Mouse (Mus musculus): ENCODE measurements around the gene Cntd1. TPM values are rescaled to one million over a fixed set of nuclear protein-coding genes. Genes with fewer than 3 reads are reported as not detected.

Cntd1 gene
- polyA plus RNA-seq, 1 experiment from 2014 or later, result 0.84 TPM

DNA sequence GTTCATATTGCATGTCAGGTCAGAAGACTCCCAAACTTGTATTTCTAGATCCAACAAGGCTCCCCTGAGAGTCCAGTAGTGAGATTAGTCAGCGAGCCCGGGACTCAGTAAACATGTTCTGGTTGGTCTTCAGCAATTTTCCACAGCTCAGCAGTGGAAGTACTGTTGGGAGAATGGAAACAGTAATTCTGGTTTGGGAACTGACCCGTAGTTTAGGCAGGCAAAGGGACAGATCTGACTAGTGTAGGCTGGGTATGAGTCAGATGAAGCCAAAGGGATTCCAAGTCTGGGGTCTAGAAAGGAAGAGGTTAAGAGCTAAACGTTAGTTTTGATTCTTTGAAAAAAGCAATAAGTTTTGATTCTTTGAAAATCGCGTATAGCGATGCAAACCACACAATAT lies 25.9 kb upstream of the Cntd1 start:
- Histone ChIP-seq H3K9ac (ENCODE audit: low read depth, low read length) (peak overlapping the region; percentile 90), H3K4me3 (ENCODE audit: low read length) (peak overlapping the region; percentile 86), H3K27ac (ENCODE audit: low read length) (peak overlapping the region; percentile 89), H3K36me3 (ENCODE audit: control insufficient read depth, insufficient read depth, low read length) (no peaks in the 10 kb centered on the region), H3K9me3 (ENCODE audit: control insufficient read depth, low read length) (no peaks in the 10 kb centered on the region), H3K27me3 (replicated peaks; ENCODE audit: control insufficient read depth, insufficient read depth, low read length) (no peaks in the 10 kb centered on the region), H3K4me1 (ENCODE audit: control insufficient read depth, insufficient read depth, low read length) (peaks cover 15% of the 10 kb centered on the region), H3K4me2 (ENCODE audit: low read depth, low read length) (peak overlapping the region; percentile 90)
- WGBS, result 5% methylated on average over 7 of the region's 7 CpGs
- no peak for ATAC-seq

DNA sequence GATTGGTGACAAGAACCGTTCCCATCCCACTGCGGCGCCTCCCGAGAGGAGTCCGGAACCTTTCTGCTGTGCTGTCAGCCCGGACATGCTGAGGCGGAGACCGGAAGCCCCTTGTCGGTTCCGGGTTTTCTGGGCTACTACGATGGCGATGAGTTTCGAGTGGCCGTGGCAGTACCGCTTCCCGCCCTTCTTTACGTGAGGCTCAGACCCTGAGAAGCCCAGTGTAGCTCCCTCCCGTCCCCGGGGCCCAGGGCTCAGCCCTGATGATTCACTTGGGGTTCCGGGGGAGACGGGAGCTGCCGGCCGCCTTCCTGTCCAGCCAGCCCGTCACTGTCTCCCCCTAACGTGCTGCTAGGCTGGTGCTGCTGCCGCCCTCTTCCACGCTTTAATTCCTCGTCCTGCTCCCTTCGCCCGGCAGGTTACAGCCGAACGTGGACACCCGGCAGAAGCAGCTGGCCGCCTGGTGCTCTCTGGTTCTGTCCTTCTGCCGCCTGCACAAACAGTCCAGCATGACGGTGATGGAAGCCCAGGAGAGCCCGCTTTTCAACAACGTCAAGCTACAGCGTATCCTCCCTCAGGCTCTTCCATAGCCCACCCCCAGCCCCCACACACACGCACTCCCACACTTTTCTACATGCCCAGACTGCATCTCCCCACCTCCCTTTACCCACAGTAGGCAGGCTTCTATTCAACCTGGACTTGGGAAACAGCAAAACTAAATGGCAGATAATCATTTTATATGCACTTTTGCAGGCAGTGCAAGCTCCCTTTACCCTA lies 25.0 kb upstream of the Cntd1 start, which contains the start of gene Vps25:
Gene Vps25 (plus strand): TSS at position 95 of the 777 bp plus-strand sequence.
- peak within 1 kb of the TSS; percentile 90 for H3K4me2 ChIP-seq (ENCODE audit: low read depth, low read length)
- peak within 1 kb of the TSS; percentile 86 for H3K4me3 ChIP-seq (ENCODE audit: low read length)
- peak; percentile 83 for ATAC-seq
- under 1% methylated on average over 40 of the region's 40 CpGs for WGBS
- peak within 1 kb of the TSS; percentile 90 for H3K9ac ChIP-seq (ENCODE audit: low read depth, low read length)
- peaks cover 18% of the 10 kb centered on the region for H3K4me1 ChIP-seq (ENCODE audit: control insufficient read depth, insufficient read depth, low read length)
- H3K27me3 ChIP-seq (replicated peaks; ENCODE audit: control insufficient read depth, insufficient read depth, low read length), result no peaks in the 10 kb centered on the region
- H3K36me3 ChIP-seq (ENCODE audit: control insufficient read depth, insufficient read depth, low read length), result no peaks in the 10 kb centered on the region
- H3K9me3 ChIP-seq (ENCODE audit: control insufficient read depth, low read length), result no peaks in the 10 kb centered on the region
- peak within 1 kb of the TSS; percentile 89 for H3K27ac ChIP-seq (ENCODE audit: low read length)

DNA sequence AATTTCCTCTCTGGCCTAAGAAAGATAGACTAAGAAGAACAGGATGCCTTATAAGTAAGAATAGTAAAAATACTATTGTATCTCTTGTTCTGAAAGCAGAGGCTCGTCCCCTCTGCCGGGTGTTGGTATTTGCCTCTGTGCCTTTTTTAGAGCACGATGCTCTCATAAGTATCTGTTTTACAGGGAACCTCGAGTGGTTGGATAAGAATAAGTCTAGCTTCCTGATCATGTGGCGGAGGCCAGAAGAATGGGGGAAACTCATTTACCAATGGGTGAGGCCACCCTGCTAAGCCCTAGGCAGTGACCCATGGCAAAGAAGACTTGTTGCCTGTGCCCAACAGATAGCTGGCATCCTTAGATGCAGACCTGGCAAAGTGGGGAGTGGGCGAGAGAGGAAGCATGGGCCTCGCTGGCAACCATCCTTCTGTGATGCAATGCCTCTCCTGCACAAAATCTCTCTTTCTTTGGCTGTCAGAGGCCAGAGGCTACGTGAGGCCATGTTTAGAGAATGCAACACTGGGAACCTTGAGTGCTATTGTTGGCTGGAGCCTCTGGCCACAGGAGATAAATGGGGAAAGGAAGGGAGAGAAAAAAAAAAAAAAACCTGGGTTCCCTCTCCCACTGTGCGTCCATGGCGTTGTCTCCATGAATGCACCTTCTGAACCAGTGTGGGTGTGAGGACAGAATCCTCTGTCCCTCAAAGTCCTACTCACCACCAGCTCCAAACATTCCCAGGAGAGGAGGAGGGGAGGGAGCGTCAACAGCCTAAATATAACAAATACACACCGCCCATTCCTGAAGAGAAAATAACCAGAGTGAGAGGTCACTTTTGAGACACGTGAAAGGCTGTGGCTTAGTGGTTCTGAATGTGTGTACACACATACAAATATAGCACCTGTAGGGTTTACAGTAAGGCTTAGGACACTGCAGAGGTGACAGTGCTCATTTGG lies 22.7 kb upstream of the Cntd1 start:
- H3K4me3 ChIP-seq (ENCODE audit: low read length), result no peak overlapping the region
- no peaks in the 10 kb centered on the region for H3K27me3 ChIP-seq (replicated peaks; ENCODE audit: control insufficient read depth, insufficient read depth, low read length)
- H3K9me3 ChIP-seq (ENCODE audit: control insufficient read depth, low read length), result no peaks in the 10 kb centered on the region
- WGBS, result 89% methylated on average over 13 of the region's 13 CpGs
- H3K27ac ChIP-seq (ENCODE audit: low read length), result no peak overlapping the region
- H3K36me3 ChIP-seq (ENCODE audit: control insufficient read depth, insufficient read depth, low read length), result no peaks in the 10 kb centered on the region
- peaks cover 32% of the 10 kb centered on the region for H3K4me1 ChIP-seq (ENCODE audit: control insufficient read depth, insufficient read depth, low read length)
- H3K9ac ChIP-seq (ENCODE audit: low read depth, low read length), result no peak overlapping the region
- ATAC-seq, result no peak
- H3K4me2 ChIP-seq (ENCODE audit: low read depth, low read length), result no peak overlapping the region

DNA sequence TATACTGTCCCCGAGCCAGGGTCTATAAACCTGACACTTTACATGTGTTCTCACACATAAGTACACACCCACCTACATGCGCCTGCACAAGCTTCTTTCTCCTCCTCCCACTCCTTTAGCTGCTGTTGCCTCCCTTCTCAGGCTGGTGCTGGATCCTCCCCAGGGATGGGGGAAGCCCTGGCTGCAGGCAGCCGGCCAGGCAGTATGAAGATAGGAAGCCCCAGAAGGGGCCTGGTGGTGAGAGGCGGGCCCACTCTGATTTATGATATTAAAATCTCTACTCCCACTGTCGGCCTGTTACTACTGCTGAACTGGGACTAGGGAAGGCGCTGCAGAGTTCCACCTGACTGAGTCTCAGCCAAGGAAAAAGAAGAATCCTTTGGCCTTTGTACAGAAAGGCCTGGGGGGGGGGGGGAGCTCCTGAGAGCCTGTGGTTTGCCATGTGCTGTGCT lies 19.5 kb upstream of the Cntd1 start:
- ATAC-seq, result peak; percentile 49
- WGBS, result 10% methylated on average over 6 of the region's 6 CpGs
- Histone ChIP-seq H3K27me3 (replicated peaks; ENCODE audit: control insufficient read depth, insufficient read depth, low read length) (peaks cover 9% of the 10 kb centered on the region; the same call in 1 of the 2 replicates), H3K9me3 (ENCODE audit: control insufficient read depth, low read length) (no peaks in the 10 kb centered on the region), H3K4me2 (ENCODE audit: low read depth, low read length) (peak overlapping the region; percentile 98), H3K4me3 (ENCODE audit: low read length) (peak overlapping the region; percentile 73), H3K36me3 (ENCODE audit: control insufficient read depth, insufficient read depth, low read length) (no peaks in the 10 kb centered on the region), H3K9ac (ENCODE audit: low read depth, low read length) (peak overlapping the region; percentile 86), H3K4me1 (ENCODE audit: control insufficient read depth, insufficient read depth, low read length) (peaks cover 47% of the 10 kb centered on the region), H3K27ac (ENCODE audit: low read length) (peak overlapping the region; percentile 83)

DNA sequence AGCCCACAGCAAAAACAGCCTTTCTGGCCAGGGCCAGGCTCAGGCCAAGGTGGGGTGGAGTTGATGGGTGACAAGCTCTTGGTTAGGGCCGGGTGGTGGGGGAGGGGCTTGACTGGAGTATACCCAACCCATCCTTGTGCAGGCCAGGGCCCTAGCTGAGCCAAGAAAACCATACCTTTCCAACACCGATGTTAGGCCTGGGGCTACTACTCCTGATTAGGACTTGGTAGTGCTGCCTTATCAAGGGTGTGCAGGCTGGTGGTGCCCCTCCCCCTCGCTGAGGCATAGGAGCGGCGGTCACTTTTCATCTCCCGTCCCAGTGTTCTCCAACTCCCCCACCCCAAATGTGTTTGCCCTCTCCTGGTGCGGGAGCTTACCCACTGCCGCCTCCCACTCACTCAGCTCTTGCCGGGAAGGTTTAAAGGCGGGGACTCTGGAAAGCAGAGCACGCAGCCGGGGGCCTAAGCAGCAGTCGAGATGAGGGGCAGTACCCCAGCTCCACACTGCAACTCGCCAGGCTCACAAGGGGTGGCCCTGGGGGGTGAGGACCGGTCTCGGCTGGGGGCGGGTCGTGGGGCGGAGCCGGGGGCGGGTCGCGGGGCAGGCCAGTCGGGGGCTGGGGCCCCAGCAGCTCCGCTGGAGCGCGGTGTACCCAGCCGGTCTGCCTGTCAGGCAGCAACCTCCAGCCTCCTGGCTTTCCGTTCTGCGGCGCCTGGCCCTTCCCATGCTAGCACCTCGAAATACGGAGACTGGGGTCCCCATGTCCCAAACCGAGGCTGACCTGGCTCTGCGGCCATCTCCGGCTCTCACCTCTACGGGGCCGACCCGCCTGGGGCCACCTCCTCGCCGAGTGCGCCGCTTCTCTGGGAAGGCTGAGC lies 18.6 kb upstream of the Cntd1 start, which contains the start of gene Wnk4:
Gene Wnk4 (plus strand): TSS at position 620 of the 878 bp plus-strand sequence.
- Histone ChIP-seq H3K27me3 (replicated peaks; ENCODE audit: control insufficient read depth, insufficient read depth, low read length) (peaks cover 9% of the 10 kb centered on the region; the same call in 1 of the 2 replicates), H3K4me2 (ENCODE audit: low read depth, low read length) (peak within 1 kb of the TSS; percentile 98), H3K4me3 (ENCODE audit: low read length) (peak within 1 kb of the TSS; percentile 73), H3K36me3 (ENCODE audit: control insufficient read depth, insufficient read depth, low read length) (no peaks in the 10 kb centered on the region), H3K27ac (ENCODE audit: low read length) (peak within 1 kb of the TSS; percentile 83), H3K9me3 (ENCODE audit: control insufficient read depth, low read length) (no peaks in the 10 kb centered on the region), H3K4me1 (ENCODE audit: control insufficient read depth, insufficient read depth, low read length) (peaks cover 47% of the 10 kb centered on the region), H3K9ac (ENCODE audit: low read depth, low read length) (peak within 1 kb of the TSS; percentile 86)
- under 1% methylated on average over 40 of the region's 43 CpGs for WGBS
- ATAC-seq, result peak; percentile 86

DNA sequence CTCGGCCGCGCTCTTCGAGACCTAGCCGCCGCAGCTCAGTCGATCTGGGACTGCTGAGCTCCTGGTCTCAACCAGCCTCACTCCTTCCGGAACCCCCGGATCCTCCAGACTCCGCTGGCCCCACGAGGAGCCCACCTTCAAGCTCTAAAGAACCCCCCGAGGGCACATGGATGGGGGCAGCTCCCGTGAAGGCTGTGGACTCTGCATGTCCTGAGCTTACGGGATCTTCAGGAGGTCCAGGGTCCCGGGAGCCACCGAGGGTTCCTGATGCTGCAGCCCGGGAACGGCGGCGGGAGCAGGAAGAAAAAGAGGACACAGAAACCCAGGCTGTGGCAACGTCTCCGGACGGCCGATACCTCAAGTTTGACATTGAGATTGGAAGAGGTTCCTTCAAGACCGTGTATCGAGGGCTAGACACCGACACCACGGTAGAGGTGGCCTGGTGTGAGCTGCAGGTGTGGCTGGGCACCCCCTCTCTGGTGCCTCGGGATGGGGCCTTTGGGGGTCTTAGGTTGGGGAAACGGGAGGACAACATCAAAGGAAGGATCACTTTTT lies 17.9 kb upstream of the Cntd1 start:
- Histone ChIP-seq H3K27me3 (replicated peaks; ENCODE audit: control insufficient read depth, insufficient read depth, low read length) (peaks cover 9% of the 10 kb centered on the region; the same call in 1 of the 2 replicates), H3K27ac (ENCODE audit: low read length) (peak overlapping the region; percentile 83), H3K9me3 (ENCODE audit: control insufficient read depth, low read length) (no peaks in the 10 kb centered on the region), H3K4me2 (ENCODE audit: low read depth, low read length) (peak overlapping the region; percentile 98), H3K4me1 (ENCODE audit: control insufficient read depth, insufficient read depth, low read length) (peaks cover 49% of the 10 kb centered on the region), H3K36me3 (ENCODE audit: control insufficient read depth, insufficient read depth, low read length) (no peaks in the 10 kb centered on the region), H3K9ac (ENCODE audit: low read depth, low read length) (peak overlapping the region; percentile 86), H3K4me3 (ENCODE audit: low read length) (peak overlapping the region; percentile 73)
- under 1% methylated on average over 30 of the region's 30 CpGs for WGBS
- ATAC-seq, result no peak

DNA sequence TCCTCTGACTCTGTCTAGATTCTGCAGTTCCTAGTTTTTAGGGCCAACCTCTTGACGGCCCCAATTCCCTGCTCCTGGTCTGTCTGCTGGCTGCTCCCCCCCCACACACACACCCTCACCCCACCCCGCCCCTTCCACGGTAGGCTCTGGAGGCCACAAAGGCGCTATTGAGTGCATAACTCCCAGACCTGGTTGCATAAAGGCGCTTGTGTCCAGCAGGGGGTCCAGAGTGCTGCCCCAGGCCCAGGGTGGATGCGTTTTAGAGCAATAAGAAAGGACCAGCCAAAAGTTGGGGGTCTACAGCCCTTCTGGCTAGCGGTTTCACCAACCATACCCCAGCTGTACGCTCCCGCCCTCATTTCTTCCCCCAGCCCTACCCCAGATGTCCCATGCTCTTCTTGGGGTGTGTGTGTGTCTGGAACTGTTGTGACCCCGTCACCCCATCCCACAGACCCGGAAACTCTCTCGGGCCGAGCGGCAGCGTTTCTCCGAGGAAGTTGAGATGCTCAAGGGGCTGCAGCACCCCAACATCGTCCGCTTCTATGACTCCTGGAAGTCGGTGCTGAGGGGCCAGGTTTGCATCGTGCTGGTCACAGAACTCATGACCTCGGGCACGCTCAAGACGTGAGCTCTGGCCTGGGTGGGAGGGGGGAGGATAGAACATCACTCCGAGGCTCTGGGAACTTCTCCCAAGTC lies 16.4 kb upstream of the Cntd1 start:
- Histone ChIP-seq H3K27ac (ENCODE audit: low read length) (no peak overlapping the region), H3K4me2 (ENCODE audit: low read depth, low read length) (peak overlapping the region; percentile 98), H3K36me3 (ENCODE audit: control insufficient read depth, insufficient read depth, low read length) (no peaks in the 10 kb centered on the region), H3K4me1 (ENCODE audit: control insufficient read depth, insufficient read depth, low read length) (peaks cover 49% of the 10 kb centered on the region), H3K9ac (ENCODE audit: low read depth, low read length) (peak overlapping the region; percentile 9), H3K4me3 (ENCODE audit: low read length) (peak overlapping the region; percentile 73), H3K27me3 (replicated peaks; ENCODE audit: control insufficient read depth, insufficient read depth, low read length) (peaks cover 9% of the 10 kb centered on the region; the same call in 1 of the 2 replicates), H3K9me3 (ENCODE audit: control insufficient read depth, low read length) (no peaks in the 10 kb centered on the region)
- ATAC-seq, result no peak
- WGBS, result 8% methylated on average over 24 of the region's 24 CpGs

Measured in intestine, embryonic 16.5 days (tissue).